Mouse (Mus musculus) cerebral cortex, adult 2 months (tissue): ENCODE data around the gene Plod2.

ENCODE experiments used
- WGBS: fragments of 180-500 bp; shearing (Covaris S2); methylation state at CpG from one replicate; pipeline ENCODE4 v1.1.7; 2018; 5-methylcytosine and 5-hydroxymethylcytosine counted together

Gene Plod2

DNA sequence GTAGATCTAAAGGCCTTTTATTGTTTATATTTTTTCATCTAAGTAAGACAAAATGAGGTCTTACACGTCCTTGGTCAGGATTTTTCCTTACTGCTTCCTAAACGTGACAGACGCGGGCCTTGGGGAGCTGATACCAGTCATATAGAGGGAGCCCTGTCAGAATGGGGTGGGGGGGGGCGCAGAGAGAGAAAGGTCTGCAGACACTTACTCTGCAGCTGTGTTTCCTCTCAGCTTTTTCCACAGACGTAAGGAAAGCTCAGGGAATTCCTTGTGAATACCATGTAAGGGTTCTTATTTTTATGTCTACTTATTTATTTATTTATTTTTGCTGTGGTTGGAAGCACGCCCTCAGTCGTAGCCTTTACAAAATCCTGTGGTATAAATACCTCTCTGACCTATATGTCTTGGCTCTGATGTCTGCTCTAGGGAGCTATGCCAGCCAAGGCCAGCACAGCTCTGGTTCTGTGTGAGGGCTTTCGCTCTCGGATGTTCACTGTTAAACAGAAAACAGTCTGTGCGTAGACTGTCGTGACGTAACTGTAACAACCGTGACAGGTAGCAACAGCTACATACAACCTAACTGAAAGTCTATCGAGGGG is 58.0 kb downstream of the Plod2 start:
- 89% methylated on average over 15 of the region's 15 CpGs for WGBS

DNA sequence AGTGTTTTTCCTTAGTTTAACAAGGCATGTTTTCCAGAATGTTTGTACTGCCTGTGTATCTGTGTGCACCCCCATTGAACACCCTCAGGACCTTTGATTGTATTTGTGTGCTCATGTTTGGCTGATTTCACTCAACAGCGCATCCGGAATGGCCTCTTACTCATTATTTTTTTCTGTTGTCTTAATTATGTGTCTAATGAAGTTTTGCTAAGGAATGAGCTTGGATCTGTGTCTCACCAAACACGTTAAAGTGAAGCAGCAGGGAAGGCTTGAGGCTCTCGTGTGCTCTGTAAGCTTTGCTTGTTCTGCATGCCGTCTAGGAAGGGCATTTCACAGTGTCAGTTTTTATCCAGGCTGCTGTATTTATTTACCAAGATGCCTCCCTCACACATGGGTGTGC is 59.5 kb downstream of the Plod2 start:
- whole genome bisulfite sequencing, result 84% methylated on average over 5 of the region's 5 CpGs

DNA sequence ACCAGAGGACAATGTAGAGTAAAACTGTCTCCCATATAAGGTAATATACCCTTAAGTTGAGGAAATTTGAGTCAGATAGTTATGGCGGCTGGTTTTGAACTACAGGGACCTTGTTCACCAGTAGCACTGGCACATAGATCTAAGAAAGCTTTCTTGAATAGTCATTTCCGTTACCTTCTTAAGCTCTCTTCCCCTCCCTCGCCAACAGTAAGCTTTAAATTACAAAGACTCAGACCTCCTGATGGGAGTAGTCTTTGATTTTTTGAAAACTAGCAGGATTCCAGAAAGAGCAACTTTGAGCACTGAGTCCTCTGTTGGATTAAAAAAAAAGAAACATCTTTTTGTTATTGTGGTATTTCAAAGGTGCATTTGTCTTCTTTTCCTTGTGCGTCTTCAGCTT is 61.5 kb downstream of the Plod2 start:
- 77% methylated on average over 4 of the region's 4 CpGs for WGBS

DNA sequence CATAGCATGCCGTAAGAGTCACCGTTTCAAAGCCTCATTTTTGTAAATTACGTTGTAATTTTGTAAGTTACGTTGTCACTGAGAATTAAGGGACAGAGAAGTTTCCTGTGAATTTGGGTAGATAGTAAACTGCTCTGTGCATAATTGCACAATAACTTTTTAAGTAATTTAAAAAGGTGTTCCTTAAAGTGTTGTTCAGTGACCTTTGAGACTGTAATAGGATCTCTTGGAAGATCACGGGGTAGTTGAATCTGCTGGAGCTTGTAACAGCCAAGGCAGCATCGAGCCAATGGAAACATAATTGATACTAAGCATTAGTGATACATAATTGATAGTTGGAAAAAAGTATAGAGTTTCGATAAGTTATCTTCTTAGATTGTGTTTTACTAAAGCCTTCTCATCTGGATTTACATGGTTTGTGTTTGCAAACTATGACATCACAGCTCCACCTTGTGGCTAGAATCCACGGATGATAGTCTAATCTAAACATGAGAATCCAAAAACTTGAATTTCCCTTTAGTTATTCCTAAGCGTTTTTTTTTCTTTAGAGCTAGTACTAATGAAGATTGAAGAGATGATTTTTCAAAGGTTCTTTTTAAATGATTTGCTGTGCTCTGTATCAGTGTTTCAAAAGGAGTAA is 68.7 kb downstream of the Plod2 start:
- WGBS, result 60% methylated on average over 9 of the region's 9 CpGs

DNA sequence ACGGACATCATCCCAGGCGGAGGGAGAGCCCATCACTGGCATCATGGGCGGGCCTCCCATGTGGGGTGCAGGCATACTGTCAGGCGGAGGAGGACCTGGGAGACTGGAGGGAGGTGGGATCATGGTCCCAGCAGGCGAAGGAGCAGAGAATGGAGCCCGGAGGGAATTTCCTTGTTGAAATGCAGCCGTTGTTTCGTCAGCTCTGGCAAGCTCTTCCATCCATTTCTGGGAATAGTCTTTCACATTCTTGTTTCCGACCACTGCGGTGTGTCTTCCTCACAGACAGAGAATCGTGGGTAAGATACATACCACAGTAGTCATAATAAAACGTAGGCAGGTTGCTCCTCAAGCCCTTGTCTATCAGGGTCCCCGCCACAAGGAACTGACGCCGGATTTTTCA is 70.6 kb downstream of the Plod2 start:
- WGBS, result 67% methylated on average over 15 of the region's 15 CpGs

DNA sequence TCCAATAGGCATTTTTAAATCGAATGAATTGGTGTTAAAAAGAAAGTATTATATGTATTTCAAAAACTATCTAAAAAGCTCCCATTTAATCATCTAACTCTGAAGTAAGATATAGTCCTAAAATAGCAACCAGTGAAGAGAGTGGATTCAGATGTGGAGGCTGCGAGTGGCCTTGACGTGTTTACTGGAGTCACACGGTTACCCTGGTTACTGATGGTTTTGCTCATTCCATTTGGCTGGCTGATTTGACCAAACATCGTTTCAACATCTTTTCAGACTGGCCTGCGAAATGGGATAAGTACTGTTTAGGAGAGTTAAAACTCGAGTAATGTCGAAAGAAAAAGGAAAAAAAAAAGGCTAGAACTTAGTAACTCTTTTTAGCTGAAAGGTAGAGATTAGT is 71.2 kb downstream of the Plod2 start:
- WGBS, result 44% methylated on average over 8 of the region's 8 CpGs

DNA sequence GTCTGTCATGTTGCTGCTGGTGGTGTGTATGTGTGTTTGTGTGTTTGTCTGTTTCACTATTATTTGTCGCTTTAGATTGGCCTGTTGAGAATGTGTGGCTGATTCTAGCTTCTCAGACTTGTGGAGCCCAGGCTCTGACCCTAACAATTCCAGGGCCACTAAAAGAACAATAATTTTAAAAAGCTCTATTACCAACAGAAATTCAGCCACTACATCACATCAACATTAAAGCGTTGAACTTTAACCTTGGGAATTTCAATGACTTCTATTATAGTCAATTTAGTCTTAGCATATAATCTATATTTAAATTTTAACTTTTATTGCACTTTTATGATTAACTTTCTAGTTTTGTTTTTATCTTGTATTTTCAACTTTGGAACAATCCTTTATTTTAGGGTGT is 74.4 kb downstream of the Plod2 start:
- 97% methylated on average over 2 of the region's 2 CpGs for WGBS

DNA sequence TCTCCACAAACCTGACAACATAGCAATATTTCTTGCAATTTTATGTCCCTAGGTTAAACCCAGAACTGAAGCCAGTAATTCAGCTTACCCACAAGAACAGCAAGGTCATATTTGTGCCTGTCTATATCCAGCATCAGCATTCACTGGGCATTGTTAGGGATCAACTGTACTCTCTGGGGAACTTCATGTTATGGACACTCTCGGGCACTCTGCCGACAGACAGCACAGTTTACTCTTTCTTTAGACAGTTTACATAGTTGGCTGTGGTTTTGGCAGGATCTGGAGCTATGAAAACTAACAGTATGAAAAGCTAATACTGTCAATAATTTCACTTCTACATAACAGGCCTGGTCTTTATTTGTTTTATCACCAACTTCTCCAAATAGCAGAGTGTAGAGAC is 75.4 kb downstream of the Plod2 start:
- 83% methylated on average over 2 of the region's 2 CpGs for WGBS

DNA sequence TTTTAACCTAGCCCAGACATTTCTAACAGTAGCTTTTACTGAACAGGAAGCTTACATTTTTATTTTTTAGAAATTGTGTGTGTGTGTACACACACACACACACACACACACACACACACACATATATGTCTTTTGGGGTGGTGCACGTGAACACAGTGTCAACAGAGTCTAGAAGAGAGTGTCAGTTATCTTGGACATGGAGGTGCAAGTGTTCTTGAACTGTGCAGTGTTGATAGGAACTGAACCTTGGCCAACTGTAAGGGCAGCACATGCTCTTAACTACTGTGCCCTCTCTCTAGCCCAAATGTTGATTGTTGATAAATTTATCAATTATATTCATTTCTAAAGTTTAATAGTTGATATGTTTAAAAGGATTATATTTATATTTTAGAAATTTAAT is 78.1 kb downstream of the Plod2 start:
- WGBS, result 67% methylated on average over 1 of the region's 1 CpGs

DNA sequence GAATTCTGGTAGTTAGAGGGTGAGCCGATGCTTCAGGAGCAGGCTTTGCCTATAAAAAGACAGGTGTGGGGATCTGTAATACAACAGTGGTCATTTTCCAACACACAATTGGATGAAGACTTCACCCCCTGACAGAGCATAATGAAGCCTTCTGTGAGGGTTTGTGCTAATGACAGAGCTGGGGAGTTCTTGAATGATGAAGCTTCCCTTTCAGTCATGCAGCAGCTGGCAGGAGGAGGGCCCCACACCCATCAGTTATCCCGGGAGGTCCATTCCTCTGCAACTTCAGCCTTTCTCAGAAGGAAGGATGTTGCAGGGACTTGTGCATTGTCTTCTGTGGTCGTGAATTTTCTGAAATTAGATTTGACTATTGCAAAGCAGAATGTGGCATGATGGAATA is 79.2 kb downstream of the Plod2 start:
- 59% methylated on average over 3 of the region's 3 CpGs for WGBS

DNA sequence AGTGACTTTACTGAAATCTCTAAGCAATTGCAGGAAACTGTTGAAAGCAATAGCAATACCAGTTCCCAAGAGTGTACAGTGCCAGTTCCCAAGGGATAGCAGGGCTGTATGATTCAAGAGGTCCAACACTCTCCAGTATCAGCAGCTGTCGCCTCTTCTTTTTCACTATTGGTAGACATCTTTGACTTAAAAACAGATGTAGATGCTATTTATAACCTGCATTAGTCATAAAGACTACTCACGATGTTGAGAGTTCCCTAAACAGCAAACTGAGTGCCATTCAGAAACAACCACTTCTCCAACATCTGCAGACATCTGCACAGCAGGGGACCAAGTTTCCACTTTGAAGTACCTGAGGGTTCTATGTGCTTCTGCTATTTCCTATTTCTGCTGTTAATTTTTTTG is 79.9 kb downstream of the Plod2 start:
- WGBS, result 37% methylated on average over 2 of the region's 2 CpGs

DNA sequence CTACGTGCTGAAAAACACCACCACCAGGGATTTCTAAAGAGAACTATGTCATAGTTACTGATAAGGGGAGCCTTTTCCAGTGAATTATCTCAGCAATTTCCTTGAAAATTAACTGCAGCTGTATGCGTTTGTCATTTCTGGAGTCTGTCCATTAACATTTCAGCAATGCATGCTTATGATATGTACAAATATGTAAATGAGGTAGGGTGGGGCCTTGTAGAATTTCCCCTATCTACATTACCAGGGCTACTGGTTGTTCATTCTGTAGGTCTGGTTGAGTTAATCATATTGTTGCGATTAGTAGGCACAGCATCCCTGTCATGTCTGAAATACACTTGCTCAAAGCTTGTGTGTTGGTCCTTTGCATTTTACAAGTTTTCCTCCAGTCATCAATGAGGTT is 92.8 kb downstream of the Plod2 start:
- WGBS, result 90% methylated on average over 3 of the region's 3 CpGs

DNA sequence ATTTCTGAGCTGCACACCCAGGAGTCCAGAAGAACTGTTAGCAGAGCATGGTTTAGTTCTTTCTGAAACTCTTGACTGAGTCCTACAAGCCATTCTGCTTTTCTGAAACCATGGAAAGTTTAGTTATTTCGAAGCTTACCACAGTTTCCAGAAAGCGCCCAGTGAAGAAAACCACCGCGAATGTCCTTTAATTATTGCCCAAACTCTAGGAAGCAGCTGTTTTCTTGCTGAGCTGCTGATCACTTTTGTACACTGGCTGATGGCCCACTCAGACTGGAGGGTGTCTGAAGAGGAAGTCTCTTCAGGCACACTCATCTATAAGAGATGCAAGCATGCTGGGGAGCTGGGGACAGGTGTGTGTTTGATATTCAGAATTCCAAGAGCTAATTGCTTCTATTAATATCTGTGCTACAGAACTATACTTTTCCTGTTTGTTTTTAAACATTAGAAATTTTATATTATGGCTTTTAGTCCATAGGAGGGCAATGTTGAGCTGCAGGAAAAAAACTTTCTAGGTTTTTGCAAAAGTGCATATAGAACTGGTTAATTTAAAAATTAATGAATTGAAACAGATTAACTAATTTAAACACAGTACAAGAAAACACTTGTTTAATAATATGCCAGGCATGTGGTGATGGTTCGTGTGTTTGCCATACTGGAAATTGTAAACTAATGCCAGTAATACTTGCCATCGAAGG is 97.3 kb downstream of the Plod2 start:
- 77% methylated on average over 6 of the region's 6 CpGs for WGBS

DNA sequence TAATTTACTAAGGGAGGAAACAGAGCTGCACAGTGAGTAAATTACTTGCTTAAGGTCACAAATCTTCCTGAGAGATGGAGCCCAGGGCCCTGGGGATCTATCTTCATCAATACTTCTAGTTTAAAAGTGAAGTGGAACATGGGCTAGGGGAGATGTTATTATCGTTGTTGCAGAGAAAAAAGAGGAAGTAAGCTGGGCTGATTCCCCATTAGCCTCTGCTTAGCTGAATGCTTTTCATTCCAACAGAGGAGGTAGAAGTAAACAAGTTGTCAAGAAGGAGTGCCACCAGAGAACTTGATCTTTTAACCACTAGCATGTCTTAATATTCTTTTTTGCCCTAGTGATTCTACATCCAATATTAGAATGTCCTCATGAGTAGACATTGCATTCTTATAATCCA is 99.7 kb downstream of the Plod2 start:
- WGBS, result 71% methylated on average over 1 of the region's 1 CpGs
